Mouse (Mus musculus) thymus, postnatal 10 days (tissue): Measurements from ENCODE around the gene Pklr.

Source experiments
- DNase-seq, 2 experiments: peaks; one replicate each; pipeline ENCODE4 v3.0.0; 2021; ENCODE audit warnings: low spot score in 2 of 2

Gene Pklr

DNA sequence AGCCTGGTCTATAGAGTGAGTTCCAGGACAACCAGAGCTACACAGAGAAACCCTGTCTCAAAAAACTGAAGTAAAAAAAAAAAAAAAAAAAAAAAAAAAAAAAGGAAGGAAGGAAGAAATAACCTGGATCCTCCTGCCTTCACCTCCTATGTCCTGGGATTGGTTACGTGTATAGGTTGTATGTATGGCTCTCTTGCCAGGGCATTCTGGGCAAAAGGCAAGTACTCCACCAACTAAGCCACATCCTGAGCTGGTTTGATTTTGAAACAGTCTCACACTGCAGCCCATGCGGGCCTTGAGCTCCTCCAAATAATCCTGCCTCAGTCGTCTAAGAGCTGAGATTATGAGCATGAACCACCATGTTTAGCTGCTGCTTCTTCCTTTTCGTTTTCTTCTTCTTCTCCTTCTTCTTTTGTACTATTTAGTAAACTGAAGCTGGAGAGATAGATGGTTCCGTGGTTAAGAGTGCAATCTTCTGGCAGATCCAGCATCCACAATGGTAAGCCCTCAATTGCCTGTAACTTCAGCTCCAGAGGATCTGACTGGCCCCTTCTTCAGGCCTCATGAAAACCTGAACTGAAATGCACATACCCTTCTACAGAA lies 27.8 kb downstream of the Pklr start:
- peak in 1 of 2 experiments; percentile 15 for DNase-seq

DNA sequence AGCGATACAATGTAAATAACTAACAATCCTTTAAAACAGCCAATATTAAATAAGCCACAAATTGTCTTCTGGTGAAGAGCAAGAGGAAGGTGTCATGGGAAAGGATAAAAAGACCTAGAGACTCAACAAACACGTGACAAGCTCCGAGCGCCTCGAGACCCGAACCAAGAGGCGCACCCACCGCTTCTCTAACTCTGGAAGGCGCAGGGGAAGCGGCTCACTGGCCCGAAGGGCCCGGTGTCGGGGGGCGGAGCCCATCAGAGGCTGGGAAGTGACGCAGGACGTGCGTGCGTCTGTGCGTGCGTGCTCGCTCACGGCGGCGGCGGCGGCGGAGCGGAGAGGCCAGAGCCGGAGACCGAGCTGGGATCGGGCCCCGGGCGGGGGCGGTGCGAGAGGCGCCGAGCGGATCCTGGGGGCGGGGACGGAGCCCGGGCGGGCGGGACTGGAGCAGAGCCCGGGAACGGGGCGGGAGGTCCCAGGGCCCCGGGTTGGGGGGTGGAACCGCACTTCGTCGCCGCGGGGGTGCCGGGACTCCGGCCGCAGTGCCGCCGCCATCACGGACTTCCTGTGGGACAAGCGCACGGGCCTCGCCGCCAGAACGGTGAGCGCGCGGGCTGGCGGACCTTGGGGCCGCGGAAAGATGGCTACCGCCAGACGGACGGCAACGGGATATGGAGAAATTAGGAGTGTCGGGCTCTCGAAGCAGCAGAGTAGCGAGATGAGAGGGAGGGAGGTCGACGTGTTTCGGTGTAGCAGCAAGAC lies 28.7 kb downstream of the Pklr start, which contains the start of gene Clk2:
TSS of gene Clk2 (plus strand) at position 290 of the 762 bp plus-strand sequence.
- peak; percentile 93 to 95 for DNase-seq

DNA sequence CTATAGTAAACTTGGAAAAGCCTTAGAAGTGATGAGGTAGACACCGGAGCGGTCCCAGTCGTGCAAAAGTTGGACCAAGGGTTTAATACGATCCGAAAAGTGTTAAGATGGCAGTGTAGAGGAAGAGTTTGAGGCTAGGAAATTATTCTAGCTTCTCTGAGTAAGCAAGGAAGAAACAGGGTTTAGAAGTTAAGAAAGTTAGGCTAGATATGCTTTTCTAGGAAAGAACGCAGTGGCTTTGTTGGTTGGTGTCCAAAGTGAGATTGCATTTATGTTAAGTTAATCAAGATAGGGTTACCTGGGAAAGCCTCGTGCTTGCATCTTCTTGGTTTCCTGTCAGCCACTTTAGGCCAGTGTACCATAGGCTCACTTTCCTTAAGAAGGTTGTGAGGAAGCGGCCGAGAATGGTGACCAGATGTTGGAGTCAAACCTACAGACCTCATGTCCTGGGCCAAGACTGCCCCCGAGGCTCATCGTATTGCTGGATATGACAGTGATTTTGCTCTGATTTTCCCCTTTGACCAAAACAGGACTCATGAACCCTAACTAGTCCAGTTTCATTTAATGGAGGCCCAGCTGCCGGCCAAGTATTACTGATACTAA lies 29.4 kb downstream of the Pklr start:
- DNase-seq: no peak

DNA sequence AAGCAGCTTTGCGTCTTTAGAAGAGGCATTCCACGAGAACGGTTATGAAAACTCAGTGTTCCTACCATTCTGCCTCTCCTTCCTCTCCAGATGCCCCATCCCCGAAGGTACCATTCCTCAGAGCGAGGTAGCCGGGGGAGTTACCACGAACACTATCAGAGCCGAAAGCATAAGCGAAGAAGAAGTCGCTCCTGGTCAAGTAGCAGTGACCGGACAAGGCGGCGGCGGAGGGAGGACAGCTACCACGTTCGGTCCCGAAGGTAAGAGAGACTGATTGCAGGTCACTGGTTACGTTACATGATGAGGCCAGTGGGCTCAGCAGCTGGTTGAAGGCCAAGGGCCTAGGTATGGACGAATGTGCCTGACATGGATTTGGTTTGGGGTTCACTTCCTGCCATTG lies 31.0 kb downstream of the Pklr start:
- DNase-seq: no peak

DNA sequence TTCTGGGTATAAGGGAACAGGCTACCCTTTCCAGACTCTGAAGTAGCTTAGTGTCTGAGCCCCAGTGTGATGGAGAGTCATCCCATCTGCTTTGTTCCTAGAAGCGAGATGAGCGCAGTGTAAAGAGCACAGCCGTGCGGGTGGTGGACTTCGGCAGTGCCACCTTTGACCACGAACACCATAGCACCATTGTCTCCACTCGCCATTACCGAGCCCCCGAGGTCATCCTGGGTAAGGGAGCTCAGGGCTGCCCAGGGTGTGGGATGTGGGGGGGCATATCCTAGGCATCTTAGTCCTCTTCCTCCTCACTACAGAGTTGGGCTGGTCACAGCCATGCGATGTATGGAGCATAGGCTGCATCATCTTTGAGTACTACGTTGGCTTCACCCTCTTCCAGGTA lies 38.9 kb downstream of the Pklr start:
- DNase-seq: no peak

DNA sequence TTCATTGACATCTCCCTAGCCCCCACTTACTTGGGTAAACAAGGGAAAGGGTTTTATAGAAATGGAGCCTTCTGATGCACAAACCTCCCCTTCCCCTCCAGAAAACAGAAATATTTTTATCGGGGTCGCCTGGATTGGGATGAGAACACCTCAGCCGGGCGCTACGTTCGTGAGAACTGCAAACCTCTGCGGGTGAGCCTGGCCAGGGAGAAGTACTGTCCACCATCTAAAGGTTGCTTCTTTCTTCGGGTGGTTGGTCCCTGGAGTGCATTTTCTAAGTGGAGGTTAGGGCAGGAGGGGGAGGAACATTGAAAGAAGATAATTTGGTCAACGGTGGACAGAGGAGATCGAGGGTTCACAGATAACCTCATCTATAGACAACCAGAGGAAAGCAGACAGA lies 39.6 kb downstream of the Pklr start:
- DNase-seq: no peak

DNA sequence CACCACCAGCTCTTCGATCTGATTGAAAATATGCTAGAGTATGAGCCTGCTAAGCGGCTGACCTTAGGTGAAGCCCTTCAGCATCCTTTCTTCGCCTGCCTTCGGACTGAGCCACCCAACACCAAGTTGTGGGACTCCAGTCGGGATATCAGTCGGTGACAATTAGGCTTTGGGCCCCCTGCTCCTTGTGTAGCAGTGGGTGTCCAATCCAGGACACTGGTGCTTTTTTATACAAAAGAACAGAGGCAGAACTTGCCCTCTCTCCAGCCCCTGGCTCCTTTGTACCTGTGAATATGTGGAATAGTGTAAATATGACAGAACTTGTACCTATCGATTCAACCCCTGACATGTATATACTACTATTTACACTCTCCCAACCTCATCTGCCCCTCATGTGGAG lies 40.5 kb downstream of the Pklr start:
- no peak for DNase-seq

DNA sequence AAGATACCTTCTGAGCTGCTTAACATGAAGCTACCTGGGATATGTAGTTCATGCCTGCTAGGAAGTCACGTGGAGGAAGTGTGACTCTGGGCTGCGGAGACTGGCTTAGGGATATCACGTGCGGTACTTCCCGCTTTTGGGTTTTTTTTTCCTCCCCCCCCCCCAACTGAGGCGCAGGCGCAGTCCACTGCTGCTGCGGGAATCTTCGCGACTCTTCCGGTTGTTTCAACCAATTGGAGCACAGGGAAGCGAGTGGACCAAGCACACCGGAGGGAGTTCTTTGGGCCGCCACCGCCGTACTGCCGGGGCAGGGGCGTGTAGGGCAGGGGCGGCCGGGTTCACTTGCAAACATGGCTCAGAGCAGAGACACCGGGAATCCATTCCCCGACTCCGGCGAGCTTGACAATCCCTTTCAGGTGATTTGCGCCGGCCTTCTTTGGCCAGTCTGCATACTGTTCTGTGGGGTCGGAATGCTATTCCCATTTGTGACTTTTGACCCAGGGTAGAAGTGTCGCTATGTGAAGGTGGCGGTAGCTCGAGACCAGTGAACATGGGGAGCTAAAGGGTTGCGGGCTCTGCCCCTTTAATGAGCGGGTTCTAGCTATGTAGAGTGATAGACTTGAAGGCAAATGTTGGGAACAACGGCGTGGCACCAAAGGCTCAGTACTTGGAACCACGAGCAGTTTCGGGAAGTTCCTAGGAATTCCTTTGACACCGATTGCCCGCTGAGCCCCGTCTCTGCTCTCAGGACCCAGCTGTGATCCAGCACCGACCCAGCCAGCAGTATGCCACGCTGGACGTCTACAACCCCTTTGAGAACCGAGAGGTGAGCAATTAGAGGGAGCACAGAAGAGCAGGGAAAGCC lies 41.5 kb downstream of the Pklr start, which contains the start of gene Scamp3:
TSS of gene Scamp3 (plus strand) at position 232 of the 865 bp plus-strand sequence.
- peak; percentile 76 to 82 for DNase-seq

DNA sequence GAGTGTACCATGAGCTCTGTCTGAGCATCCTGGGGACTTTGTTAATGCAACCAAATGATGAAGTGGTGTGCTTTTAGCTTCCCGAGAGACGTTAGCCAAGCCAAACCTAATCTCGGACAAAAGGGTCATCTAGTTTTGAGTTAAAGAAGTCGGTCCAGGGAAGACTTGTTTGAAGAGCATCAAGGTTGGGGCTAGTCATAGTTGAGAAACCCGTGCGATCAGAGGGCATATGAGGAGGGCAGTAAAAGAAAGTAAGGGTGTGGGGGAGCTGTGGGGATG lies 42.1 kb downstream of the Pklr start:
- DNase-seq: no peak

DNA sequence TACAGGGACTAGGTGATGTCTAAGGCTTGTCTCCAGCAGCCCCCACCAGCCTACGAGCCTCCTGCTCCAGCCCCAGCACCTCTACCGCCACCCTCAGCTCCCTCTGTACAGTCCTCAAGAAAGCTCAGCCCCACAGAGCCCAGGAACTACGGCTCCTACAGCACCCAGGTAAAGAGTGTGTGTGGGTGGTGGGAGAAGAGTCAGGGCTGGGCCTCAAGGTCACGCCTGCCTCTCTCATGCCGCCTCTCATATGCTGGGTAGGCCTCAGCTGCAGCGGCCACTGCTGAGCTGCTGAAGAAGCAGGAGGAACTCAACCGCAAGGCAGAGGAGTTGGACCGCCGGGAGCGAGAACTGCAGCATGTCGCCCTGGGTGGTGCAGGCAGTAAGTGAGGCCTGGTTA lies 43.1 kb downstream of the Pklr start:
- no peak for DNase-seq

DNA sequence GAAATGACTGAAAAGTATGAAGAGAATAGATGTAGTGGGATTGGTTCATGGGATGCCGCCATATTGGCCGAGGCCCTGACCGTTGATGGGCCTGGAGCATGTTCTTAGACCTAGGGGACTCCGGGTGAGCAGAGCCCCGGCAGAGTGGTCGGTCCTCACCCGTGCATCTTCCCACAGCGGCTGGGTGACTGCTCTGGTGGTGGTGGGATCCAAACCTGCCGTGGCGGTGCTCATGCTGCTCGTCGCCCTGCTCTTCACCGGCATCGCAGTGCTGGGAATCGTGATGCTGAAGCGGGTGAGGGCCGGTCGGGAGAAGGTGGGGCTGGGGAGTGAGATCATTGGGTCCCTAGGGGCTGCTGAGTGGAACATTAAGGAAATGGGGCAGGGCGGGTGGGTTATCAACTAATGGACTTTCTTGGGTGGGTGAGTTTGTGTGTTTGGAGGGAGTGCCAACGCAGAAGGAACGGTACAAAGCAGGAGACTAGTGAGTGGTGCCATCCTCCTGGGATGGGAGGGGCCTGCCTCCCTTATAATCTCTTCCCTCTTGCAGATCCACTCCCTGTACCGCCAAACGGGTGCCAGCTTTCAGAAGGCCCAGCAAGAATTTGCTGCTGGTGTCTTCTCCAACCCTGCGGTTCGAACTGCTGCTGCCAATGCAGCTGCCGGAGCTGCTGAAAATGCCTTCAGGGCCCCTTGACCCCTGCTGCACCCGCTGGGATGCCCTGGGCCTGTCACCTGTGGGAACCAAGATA lies 46.0 kb downstream of the Pklr start:
- DNase-seq: no peak

DNA sequence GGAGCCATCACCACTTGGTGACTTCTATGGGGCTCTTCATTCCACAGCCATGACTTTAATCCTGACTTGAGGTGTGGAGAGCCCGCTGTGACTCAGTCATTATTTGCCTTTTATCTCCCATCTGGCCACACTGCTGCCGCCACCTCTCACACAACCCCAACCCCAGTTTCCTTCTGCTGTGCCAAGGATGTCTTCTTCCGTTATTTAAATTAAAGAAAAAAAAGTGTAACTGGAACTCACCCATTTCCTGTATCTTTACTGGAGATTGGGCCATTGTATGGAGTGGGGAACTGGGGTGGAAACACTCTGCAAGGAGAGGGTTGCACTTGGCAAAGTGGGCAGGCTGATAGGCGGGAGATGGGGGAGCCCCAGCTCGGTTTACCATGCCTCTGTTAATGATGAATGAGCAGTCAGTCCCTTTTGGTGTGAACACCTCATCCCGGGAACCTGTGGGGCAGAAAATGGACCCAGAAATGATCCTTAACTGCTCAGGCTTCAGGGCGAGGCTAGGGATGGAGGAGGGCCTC lies 46.7 kb downstream of the Pklr start:
- DNase-seq: no peak

DNA sequence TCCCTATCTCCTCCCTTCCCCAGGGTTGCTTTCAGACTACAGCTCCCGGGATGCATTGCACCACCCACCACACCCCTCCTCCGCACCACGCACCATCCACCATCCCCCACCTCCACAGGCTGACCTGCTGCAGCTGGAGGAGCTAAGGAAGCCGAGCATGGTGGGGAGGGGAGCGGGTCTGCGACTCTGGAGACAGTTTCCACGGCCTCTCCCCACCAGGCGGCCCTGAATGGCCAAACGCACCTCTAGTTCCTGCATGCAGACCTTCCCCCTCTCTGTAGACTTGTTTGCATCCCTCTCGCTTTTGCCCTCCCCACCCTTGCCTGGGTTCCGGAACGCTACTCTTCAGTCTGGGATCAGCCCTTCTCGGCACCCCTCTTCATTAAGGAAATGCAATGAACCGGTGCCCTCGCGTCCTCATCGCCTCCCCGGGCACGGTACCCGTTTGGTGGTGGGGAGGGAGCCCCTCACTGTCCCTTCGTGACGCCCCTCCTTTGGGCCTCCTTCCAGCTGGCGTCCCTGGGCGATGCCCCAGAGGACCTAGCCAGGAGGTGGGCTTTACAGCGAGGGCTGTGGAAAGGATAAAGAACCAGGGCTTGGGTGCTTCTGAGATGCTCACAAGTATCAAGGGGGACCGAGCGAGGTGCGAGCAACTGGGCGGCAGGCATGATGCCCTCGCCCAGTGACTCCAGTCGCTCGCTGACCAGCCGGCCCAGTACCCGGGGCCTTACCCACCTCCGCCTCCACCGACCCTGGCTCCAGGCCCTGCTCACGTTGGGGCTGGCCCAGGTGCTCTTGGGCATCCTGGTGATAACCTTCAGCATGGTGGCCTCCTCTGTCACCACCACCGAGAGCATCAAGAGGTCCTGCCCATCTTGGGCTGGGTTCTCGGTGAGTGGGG lies 47.4 kb downstream of the Pklr start, which contains the start of gene Fam189b:
TSS of gene Fam189b (plus strand) at position 86 of the 901 bp plus-strand sequence.
- DNase-seq: peak; percentile 82 to 88

DNA sequence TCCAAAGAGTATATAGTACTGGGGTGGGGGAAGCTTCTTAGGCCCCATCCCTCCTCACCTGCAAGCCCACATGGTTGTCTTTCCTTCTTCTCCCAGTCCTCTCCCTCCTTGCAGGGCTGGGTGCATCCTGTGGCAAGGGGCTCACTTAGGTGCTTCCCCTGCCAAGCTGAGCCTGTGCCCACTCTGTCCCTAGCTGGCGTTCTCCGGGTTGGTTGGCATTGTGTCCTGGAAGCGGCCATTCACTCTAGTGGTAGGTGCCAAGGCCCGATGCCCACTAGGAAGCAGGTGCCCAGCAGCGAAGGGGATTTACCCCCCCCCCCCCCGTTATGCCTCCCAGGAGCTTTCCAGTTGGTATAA lies 48.0 kb downstream of the Pklr start:
- DNase-seq: no peak

DNA sequence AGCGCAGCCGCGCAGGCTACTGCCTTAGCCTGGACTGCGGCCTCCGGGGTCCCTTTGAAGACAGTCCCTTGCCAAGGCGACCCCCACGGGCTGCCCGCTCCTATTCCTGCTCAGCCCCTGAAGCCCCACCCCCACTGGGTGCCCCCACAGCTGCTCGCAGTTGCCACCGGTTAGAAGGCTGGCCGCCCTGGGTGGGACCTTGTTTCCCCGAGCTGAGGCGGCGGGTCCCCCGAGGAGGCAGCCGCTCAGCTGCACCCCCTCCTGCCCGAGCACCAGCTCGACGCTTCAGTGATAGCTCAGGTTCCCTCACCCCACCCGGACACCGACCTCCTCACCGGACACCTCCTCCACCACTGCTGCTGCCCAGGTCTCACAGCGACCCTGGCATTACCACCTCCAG lies 51.3 kb downstream of the Pklr start:
- DNase-seq: peak; percentile 82 to 83

DNA sequence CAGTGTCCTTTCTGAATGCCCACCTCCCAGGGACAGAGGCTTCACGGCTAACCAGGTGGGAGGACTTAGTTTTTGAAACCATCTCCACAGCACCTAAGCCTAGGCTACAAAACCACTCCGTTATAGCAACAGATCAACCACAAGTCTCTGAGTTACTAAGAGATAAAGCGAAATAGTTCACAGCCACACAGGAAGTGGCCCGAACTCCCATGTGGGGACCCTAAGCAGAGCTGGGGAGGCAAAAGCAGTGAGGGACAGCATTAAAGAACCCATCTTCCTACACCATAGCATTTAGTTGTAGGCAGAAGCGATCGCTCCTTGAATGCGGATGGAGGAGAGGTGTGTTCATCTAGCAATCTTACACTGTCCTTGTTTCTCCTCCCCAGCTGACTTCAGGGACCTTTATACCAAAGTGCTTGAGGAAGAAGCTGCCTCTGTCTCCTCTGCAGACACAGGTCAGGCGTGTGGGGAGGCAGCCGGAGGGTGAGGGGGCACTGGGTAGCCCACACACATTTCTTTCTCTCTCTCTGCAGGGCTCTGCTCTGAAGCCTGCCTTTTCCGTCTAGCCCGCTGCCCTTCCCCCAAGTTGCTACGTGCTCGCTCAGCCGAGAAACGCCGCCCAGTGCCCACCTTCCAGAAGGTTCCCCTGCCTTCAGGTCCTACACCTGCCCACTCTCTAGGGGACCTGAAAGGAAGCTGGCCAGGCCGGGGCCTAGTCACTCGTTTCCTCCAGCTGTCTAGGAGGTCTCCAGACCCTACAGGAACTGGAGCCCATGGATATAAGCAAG lies 51.9 kb downstream of the Pklr start:
- DNase-seq: peak; percentile 54 to 60

DNA sequence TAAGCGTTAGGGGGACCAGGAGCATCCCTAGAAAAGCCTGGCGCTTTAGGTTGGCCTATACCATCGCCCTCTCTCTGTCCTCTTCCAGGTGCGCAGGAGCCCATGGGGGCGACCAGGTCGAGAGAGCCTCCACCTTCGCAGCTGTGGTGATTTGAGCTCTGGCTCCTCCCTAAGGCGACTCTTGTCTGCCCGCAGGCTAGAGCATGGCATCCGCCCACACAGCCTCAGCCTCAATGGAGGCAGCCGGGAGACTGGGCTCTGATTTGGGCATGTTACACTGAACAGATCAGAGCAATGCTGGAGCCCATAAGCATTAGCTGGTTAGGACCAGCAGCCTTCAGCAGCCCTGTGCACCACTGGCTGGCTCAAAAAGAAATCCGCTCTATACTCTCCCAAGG lies 52.5 kb downstream of the Pklr start:
- DNase-seq: peak; percentile 52 to 54

DNA sequence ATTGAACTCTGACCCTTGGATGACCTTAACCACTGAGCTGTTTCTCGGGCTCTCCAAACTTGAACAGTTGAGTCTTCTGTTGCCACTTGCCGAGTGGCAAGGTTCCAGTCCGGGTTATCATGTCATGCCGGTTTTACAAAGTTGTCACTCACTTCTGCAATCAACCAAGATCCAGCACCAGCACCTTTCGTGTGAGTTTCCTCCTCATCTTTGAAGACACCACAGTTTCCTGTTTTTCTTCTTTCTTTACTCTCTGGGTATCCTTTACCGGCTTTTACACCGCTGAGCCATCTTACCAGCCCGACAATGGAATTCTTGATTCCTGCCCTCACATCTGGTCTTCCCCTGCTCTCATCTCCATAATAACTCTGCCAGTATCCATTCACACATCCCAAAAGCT lies 54.5 kb downstream of the Pklr start:
- peak; percentile 49 to 53 for DNase-seq

DNA sequence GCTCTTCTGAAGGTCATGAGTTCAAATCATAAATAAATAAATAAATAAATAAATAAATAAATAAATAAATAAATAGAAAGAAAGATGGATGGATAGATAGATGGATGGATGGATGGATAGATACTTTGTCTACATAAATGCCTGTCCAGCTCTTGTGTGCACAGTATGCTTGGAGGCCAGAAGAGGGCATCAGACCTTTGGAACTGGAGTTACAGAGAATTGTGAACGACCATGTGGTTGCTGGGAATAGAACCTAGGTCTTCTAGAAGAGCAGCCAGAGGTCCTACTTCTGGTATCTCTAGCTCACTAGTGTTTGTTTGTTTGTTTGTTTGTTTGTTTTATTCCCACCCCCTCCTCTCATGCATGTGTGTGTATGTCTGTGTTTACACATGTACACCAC lies 57.4 kb downstream of the Pklr start:
- DNase-seq: no peak
